Mouse (Mus musculus) CD4-positive, CD25-positive, alpha-beta regulatory T cell, adult 4 months (primary cell): ENCODE measurements around the gene Ecpas. TPM values are rescaled to one million over a fixed set of nuclear protein-coding genes. Genes with fewer than 3 reads are reported as not detected.

Experiments
- ATAC-seq: one replicate; pipeline ENCODE4 v1.8.0; 2017
- polyA plus RNA-seq, 2 experiments: library from polyadenylated mRNA; unstranded; fragments of 100-300 nt; shearing (Covaris generic); gene quantifications; one replicate each; pipeline ENCODE4 v1.2.1; 2017

Gene Ecpas
- polyA plus RNA-seq = 10 to 100 TPM; 26.6 to 29.8 TPM

- peak; percentile 59 for ATAC-seq
Observed at GRCm38 (mm10) chr4:58912629-58913335, at the start of gene Ecpas. Gene Ecpas (minus strand): TSS chr4:58912749.

GRCm38 (mm10) chr4:58961719-58962118 lies 49.2 kb upstream of the Ecpas start:
- ATAC-seq = no peak

GRCm38 (mm10) chr4:58952630-58953029 lies 40.1 kb upstream of the Ecpas start:
- no peak for ATAC-seq

- ATAC-seq = no peak
Observed at GRCm38 (mm10) chr4:58948391-58948790, 35.8 kb upstream of the Ecpas start.

GRCm38 (mm10) chr4:58944695-58945094 lies 32.1 kb upstream of the Ecpas start:
- ATAC-seq = no peak

- peak; percentile 14 for ATAC-seq
Observed at GRCm38 (mm10) chr4:58944206-58944553, 31.6 kb upstream of the Ecpas start.

- ATAC-seq = peak; percentile 64
Observed at GRCm38 (mm10) chr4:58943420-58944205, 31.1 kb upstream of the Ecpas start, which contains the start of gene Zkscan16. Gene Zkscan16 (plus strand): TSS chr4:58943628.

- ATAC-seq = no peak
Observed at GRCm38 (mm10) chr4:58942942-58943341, 30.4 kb upstream of the Ecpas start.

GRCm38 (mm10) chr4:58941638-58942037 lies 29.1 kb upstream of the Ecpas start:
- no peak for ATAC-seq

- no peak for ATAC-seq
Observed at GRCm38 (mm10) chr4:58935846-58936245, 23.3 kb upstream of the Ecpas start.

GRCm38 (mm10) chr4:58934746-58935476 lies 22.4 kb upstream of the Ecpas start:
- peak; percentile 78 for ATAC-seq

- no peak for ATAC-seq
Observed at GRCm38 (mm10) chr4:58934308-58934707, 21.8 kb upstream of the Ecpas start.

GRCm38 (mm10) chr4:58932541-58932940 lies 20.0 kb upstream of the Ecpas start:
- ATAC-seq = no peak

- ATAC-seq = no peak
Observed at GRCm38 (mm10) chr4:58927661-58928060, 15.1 kb upstream of the Ecpas start.

- ATAC-seq = no peak
Observed at GRCm38 (mm10) chr4:58926120-58926519, 13.6 kb upstream of the Ecpas start.

GRCm38 (mm10) chr4:58925664-58926063 lies 13.1 kb upstream of the Ecpas start:
- ATAC-seq = no peak

- ATAC-seq = no peak
Observed at GRCm38 (mm10) chr4:58923933-58924332, 11.4 kb upstream of the Ecpas start.

GRCm38 (mm10) chr4:58915081-58915826 lies 2.7 kb upstream of the Ecpas start:
- no peak for ATAC-seq

GRCm38 (mm10) chr4:58913336-58914026 lies 932 bp upstream of the Ecpas start:
- ATAC-seq = no peak

- ATAC-seq = peak; percentile 62
Observed at GRCm38 (mm10) chr4:58911831-58912628, 519 bp downstream of the Ecpas start.
